ENCODE assay signal across 17 mouse cellular contexts in the genomic region with DNA sequence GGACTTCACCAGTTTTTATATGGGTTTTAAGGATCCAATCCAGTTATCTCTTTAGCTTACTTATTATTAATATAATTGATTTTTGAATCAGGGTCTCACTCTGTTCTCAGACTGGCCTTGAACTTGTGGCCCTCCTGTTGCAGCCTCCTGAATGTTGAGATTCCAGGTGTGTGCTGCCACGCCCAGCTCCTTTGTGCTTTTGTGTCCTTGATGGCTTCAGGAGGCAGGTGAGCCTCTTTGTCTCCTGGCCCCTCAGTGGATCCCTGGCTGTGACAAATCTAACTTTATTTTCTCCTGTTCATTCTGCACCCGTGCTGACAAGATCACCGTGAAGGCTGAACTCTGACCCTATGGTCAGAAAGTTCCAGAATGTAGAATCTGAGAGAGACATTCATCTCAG.
"Had no signal": no experiment of that assay in that cellular context is flagged by ENCODE, and none has a peak within 500 bp of the region (broad histone marks: within the 10 kb centered on the region; RNA-seq: fewer than 3 reads in every experiment).

No protein-coding gene starts in this region.

- H3K36me3 ChIP-seq: embryonic facial prominence, embryonic 10.5 days; embryonic facial prominence, embryonic 12.5 days; embryonic facial prominence, embryonic 13.5 days; embryonic facial prominence, embryonic 15.5 days; forebrain, embryonic 10.5 days; forebrain, embryonic 12.5 days; forebrain, embryonic 15.5 days; heart, embryonic 10.5 days had no signal

- H3K9me3 ChIP-seq: embryonic facial prominence, embryonic 10.5 days; embryonic facial prominence, embryonic 12.5 days; embryonic facial prominence, embryonic 13.5 days; embryonic facial prominence, embryonic 15.5 days; forebrain, embryonic 10.5 days; forebrain, embryonic 12.5 days; forebrain, embryonic 13.5 days; forebrain, embryonic 15.5 days; heart, embryonic 10.5 days had no signal

- H3K4me1 ChIP-seq: forebrain, embryonic 15.5 days had no signal

- H3K27me3 ChIP-seq: embryonic facial prominence, embryonic 12.5 days; embryonic facial prominence, embryonic 13.5 days; embryonic facial prominence, embryonic 15.5 days; forebrain, embryonic 13.5 days; forebrain, embryonic 15.5 days had no signal

- H3K4me3 ChIP-seq: embryonic facial prominence, embryonic 10.5 days; embryonic facial prominence, embryonic 12.5 days; embryonic facial prominence, embryonic 13.5 days; embryonic facial prominence, embryonic 15.5 days; erythroblast, embryonic 14.5 days; forebrain, embryonic 10.5 days; forebrain, embryonic 12.5 days; forebrain, embryonic 13.5 days; forebrain, embryonic 15.5 days; gastrocnemius, adult 2 months; heart, adult 2 months; heart, embryonic 10.5 days had no signal

- H3K27ac ChIP-seq: embryonic facial prominence, embryonic 10.5 days; embryonic facial prominence, embryonic 12.5 days; embryonic facial prominence, embryonic 13.5 days; embryonic facial prominence, embryonic 15.5 days; forebrain, embryonic 10.5 days; forebrain, embryonic 12.5 days; forebrain, embryonic 13.5 days; forebrain, embryonic 15.5 days; gastrocnemius, adult 2 months; heart, adult 2 months; heart, embryonic 10.5 days had no signal

- DNase-seq: cerebellum, postnatal 36 days; embryo, embryonic 11 days; forebrain, postnatal 0 days; gastrocnemius, postnatal 36 days; heart, adult 11 months had no signal

- H3K9ac ChIP-seq: embryonic facial prominence, embryonic 12.5 days; embryonic facial prominence, embryonic 13.5 days; embryonic facial prominence, embryonic 15.5 days; forebrain, embryonic 12.5 days; forebrain, embryonic 13.5 days; forebrain, embryonic 15.5 days; forebrain, postnatal 0 days had no signal
